Mouse (Mus musculus) cerebellum, adult 2 months (tissue): Measurements from ENCODE around the gene Amdhd2.

ENCODE experiments used
- CTCF ChIP-seq: fragments of 200-500 bp; IDR thresholded peaks from 2 replicates; pipeline ENCODE4 v1.5.1; 2011; ENCODE audit warnings: low read depth, mild to moderate bottlenecking, control low read depth, low read length, moderate library complexity, borderline replicate concordance; ENCODE audit not compliant: insufficient read depth
- POLR2A ChIP-seq: fragments of 200-500 bp; IDR thresholded peaks from 2 replicates; pipeline ENCODE4 v1.6.1; 2011; ENCODE audit warnings: low read length, control low read depth, borderline replicate concordance; ENCODE audit not compliant: insufficient read depth

- no peak for TF ChIP-seq CTCF
- TF ChIP-seq POLR2A: no peak
Measured at GRCm38 (mm10) chr17:24192848-24193247, 29.3 kb upstream of the Amdhd2 start.
